Mouse (Mus musculus): ENCODE measurements around the gene Psapl1. TPM values are rescaled to one million over a fixed set of nuclear protein-coding genes. Genes with fewer than 3 reads are reported as not detected.

The Psapl1 gene
- total RNA-seq, 2 experiments from 2014 or later: not detected

GRCm38 (mm10) chr5:36182326-36182725, 21.5 kb upstream of the Psapl1 start:
- TF ChIP-seq CTCF (IDR thresholded peaks at IDR 0.05): no peak
- no peak for DNase-seq (ENCODE audit: extremely low spot score in 1 of 2, low spot score in 2 of 2)
- intact Hi-C loops (cut with DNase I): no loop called here
- Histone ChIP-seq H3K27ac (no peak overlapping the region), H3K4me3 (no peak overlapping the region)

- no peak for DNase-seq (ENCODE audit: extremely low spot score in 1 of 2, low spot score in 2 of 2)
- intact Hi-C loops (cut with DNase I): no loop called here
- TF ChIP-seq CTCF (IDR thresholded peaks at IDR 0.05): peak; percentile 41
- no peak overlapping the region for H3K27ac ChIP-seq
- H3K4me3 ChIP-seq: no peak overlapping the region
Measured at GRCm38 (mm10) chr5:36186294-36187053, 17.3 kb upstream of the Psapl1 start.

GRCm38 (mm10) chr5:36188310-36188709, 15.5 kb upstream of the Psapl1 start:
- Histone ChIP-seq H3K4me3 (no peak overlapping the region), H3K27ac (no peak overlapping the region)
- intact Hi-C loops (cut with DNase I): no loop called here
- no peak for TF ChIP-seq CTCF (IDR thresholded peaks at IDR 0.05)
- DNase-seq (ENCODE audit: extremely low spot score in 1 of 2, low spot score in 2 of 2): no peak

- H3K4me3 ChIP-seq: no peak overlapping the region
- intact Hi-C loops (cut with DNase I): no loop called here
- no peak for DNase-seq (ENCODE audit: extremely low spot score in 1 of 2, low spot score in 2 of 2)
- TF ChIP-seq CTCF (IDR thresholded peaks at IDR 0.05): no peak
- H3K27ac ChIP-seq: no peak overlapping the region
Measured at GRCm38 (mm10) chr5:36191285-36191684, 12.5 kb upstream of the Psapl1 start.

- peak; percentile 27 for TF ChIP-seq CTCF (IDR thresholded peaks at IDR 0.05)
- Histone ChIP-seq H3K4me3 (no peak overlapping the region), H3K27ac (no peak overlapping the region)
- intact Hi-C loops (cut with DNase I): no loop called here
- DNase-seq (ENCODE audit: extremely low spot score in 1 of 2, low spot score in 2 of 2): no peak
Measured at GRCm38 (mm10) chr5:36191876-36192275, 11.9 kb upstream of the Psapl1 start.

- TF ChIP-seq CTCF (IDR thresholded peaks at IDR 0.05): no peak
- Histone ChIP-seq H3K4me3 (no peak overlapping the region), H3K27ac (no peak overlapping the region)
- no peak for DNase-seq (ENCODE audit: extremely low spot score in 1 of 2, low spot score in 2 of 2)
- intact Hi-C loops (cut with DNase I): no loop called here
Measured at GRCm38 (mm10) chr5:36192677-36193076, 11.1 kb upstream of the Psapl1 start.

GRCm38 (mm10) chr5:36194631-36195030, 9.2 kb upstream of the Psapl1 start:
- Histone ChIP-seq H3K27ac (no peak overlapping the region), H3K4me3 (no peak overlapping the region)
- TF ChIP-seq CTCF (IDR thresholded peaks at IDR 0.05): no peak
- DNase-seq (ENCODE audit: extremely low spot score in 1 of 2, low spot score in 2 of 2): no peak
- intact Hi-C loops (cut with DNase I): no loop called here

- DNase-seq (ENCODE audit: extremely low spot score in 1 of 2, low spot score in 2 of 2): no peak
- intact Hi-C loops (cut with DNase I): no loop called here
- TF ChIP-seq CTCF (IDR thresholded peaks at IDR 0.05): no peak
- Histone ChIP-seq H3K4me3 (no peak overlapping the region), H3K27ac (no peak overlapping the region)
Measured at GRCm38 (mm10) chr5:36195436-36195835, 8.4 kb upstream of the Psapl1 start.

GRCm38 (mm10) chr5:36199519-36199918, 4.3 kb upstream of the Psapl1 start:
- H3K27ac ChIP-seq: no peak overlapping the region
- H3K4me3 ChIP-seq: no peak overlapping the region
- intact Hi-C loops (cut with DNase I): no loop called here
- no peak for DNase-seq (ENCODE audit: extremely low spot score in 1 of 2, low spot score in 2 of 2)
- no peak for TF ChIP-seq CTCF (IDR thresholded peaks at IDR 0.05)

GRCm38 (mm10) chr5:36202781-36203180, 1.0 kb upstream of the Psapl1 start:
- Histone ChIP-seq H3K4me3 (no peak overlapping the region), H3K27ac (no peak overlapping the region)
- DNase-seq (ENCODE audit: extremely low spot score in 1 of 2, low spot score in 2 of 2): no peak
- intact Hi-C loops (cut with DNase I): no loop called here
- no peak for TF ChIP-seq CTCF (IDR thresholded peaks at IDR 0.05)

GRCm38 (mm10) chr5:36203421-36203820, 400 bp upstream of the Psapl1 start:
- TF ChIP-seq CTCF (IDR thresholded peaks at IDR 0.05): no peak
- DNase-seq (ENCODE audit: extremely low spot score in 1 of 2, low spot score in 2 of 2): no peak
- intact Hi-C loops (cut with DNase I): no loop called here
- no peak overlapping the region for H3K27ac ChIP-seq
- no peak overlapping the region for H3K4me3 ChIP-seq

GRCm38 (mm10) chr5:36205397-36205796, 1.6 kb downstream of the Psapl1 start:
- DNase-seq (ENCODE audit: extremely low spot score in 1 of 2, low spot score in 2 of 2): no peak
- intact Hi-C loops (cut with DNase I): no loop called here
- H3K4me3 ChIP-seq: no peak overlapping the region
- no peak overlapping the region for H3K27ac ChIP-seq
- TF ChIP-seq CTCF (IDR thresholded peaks at IDR 0.05): no peak

- Histone ChIP-seq H3K27ac (no peak overlapping the region), H3K4me3 (no peak overlapping the region)
- TF ChIP-seq CTCF (IDR thresholded peaks at IDR 0.05): no peak
- intact Hi-C loops (cut with DNase I): no loop called here
- no peak for DNase-seq (ENCODE audit: extremely low spot score in 1 of 2, low spot score in 2 of 2)
Measured at GRCm38 (mm10) chr5:36208803-36209202, 5.0 kb downstream of the Psapl1 start.

Data from left cerebral cortex, adult 2 months (tissue).